Mouse (Mus musculus): ENCODE results near the gene Gpr4. TPM values are rescaled to one million over a fixed set of nuclear protein-coding genes. Genes with fewer than 3 reads are reported as not detected.
A peak's percentile ranks its signal among the peaks of the same experiment; 100 is the strongest.

Gpr4 gene
- polyA plus RNA-seq, 1 experiment from 2014 or later = 0.09 TPM

- under 1% methylated on average over 19 of the region's 21 CpGs for WGBS (ENCODE audit: missing documents)
- H3K36me3 ChIP-seq (ENCODE audit: inconsistent target) = no peaks in the 10 kb centered on the region
- H3K79me2 ChIP-seq (ENCODE audit: inconsistent target) = peaks cover 55% of the 10 kb centered on the region
- H3K4me3 ChIP-seq (ENCODE audit: inconsistent target) = peak overlapping the region; percentile 82
- peak overlapping the region; percentile 71 for H3K27ac ChIP-seq
These were observed 58.3 kb downstream of the Gpr4 start for GRCm38 (mm10) chr7:19270509-19271237.

- H3K4me3 ChIP-seq (ENCODE audit: inconsistent target) = peak within 1 kb of the TSS; percentile 82
- H3K79me2 ChIP-seq (ENCODE audit: inconsistent target) = peaks cover 47% of the 10 kb centered on the region
- under 1% methylated on average over 62 of the region's 62 CpGs for WGBS (ENCODE audit: missing documents)
- peak within 1 kb of the TSS; percentile 75 for H3K27ac ChIP-seq
- no peaks in the 10 kb centered on the region for H3K36me3 ChIP-seq (ENCODE audit: inconsistent target)
These were observed 59.2 kb downstream of the Gpr4 start, which contains the start of gene Vasp for GRCm38 (mm10) chr7:19271238-19272172. Vasp (minus strand) TSS chr7:19271817.

- Histone ChIP-seq H3K36me3 (ENCODE audit: inconsistent target) (no peaks in the 10 kb centered on the region), H3K79me2 (ENCODE audit: inconsistent target) (peaks cover 39% of the 10 kb centered on the region), H3K27ac (peak overlapping the region; percentile 75), H3K4me3 (ENCODE audit: inconsistent target) (peak overlapping the region; percentile 82)
- 3% methylated on average over 28 of the region's 36 CpGs for WGBS (ENCODE audit: missing documents)
These were observed 59.9 kb downstream of the Gpr4 start for GRCm38 (mm10) chr7:19272173-19272764.

Other genes starting within 250 kb of the Gpr4 start
- gene Nanos2, start 225.1 kb upstream of the Gpr4 start, polyA plus RNA-seq (2018) = not detected in 3 replicates
- 0.25 to 0.49 TPM (median 0.46 TPM) in 3 replicates for gene Mypop, start 221.3 kb upstream of the Gpr4 start, polyA plus RNA-seq (2018)
- gene Irf2bp1, start 208.5 kb upstream of the Gpr4 start, polyA plus RNA-seq (2018) = 7.1 to 12.7 TPM (median 12.6 TPM) in 3 replicates
- gene Foxa3, start 189.0 kb upstream of the Gpr4 start, polyA plus RNA-seq (2018) = not detected in 3 replicates
- gene Sympk, start 188.2 kb upstream of the Gpr4 start, polyA plus RNA-seq (2018) = 34.2 to 90.4 TPM (median 59.0 TPM) in 3 replicates
- not detected in 3 replicates for gene Rsph6a, start 157.8 kb upstream of the Gpr4 start, polyA plus RNA-seq (2018)
- 0.19 to 12.9 TPM (median 0.32 TPM) in 3 replicates for gene Dmwd, start 136.3 kb upstream of the Gpr4 start, polyA plus RNA-seq (2018)
- gene Dmpk, start 128.7 kb upstream of the Gpr4 start, polyA plus RNA-seq (2018) = 0.66 to 30.4 TPM (median 0.95 TPM) in 3 replicates
- gene Six5, start 117.9 kb upstream of the Gpr4 start, polyA plus RNA-seq (2018) = 0.22 to 0.68 TPM (median 0.24 TPM) in 3 replicates
- gene Gm4969, start 94.2 kb upstream of the Gpr4 start, polyA plus RNA-seq (2018) = not detected in 3 replicates
- gene Fbxo46, start 92.7 kb upstream of the Gpr4 start, polyA plus RNA-seq (2018) = 3.8 to 6.0 TPM (median 4.4 TPM) in 3 replicates
- gene Qpctl, start 63.2 kb upstream of the Gpr4 start, polyA plus RNA-seq (2018) = 9.0 to 15.2 TPM (median 12.0 TPM) in 3 replicates
- gene Snrpd2, start 62.8 kb upstream of the Gpr4 start, polyA plus RNA-seq (2018) = 19.9 to 46.5 TPM (median 29.5 TPM) in 3 replicates
- not detected in 3 replicates for gene Gipr, start 46.4 kb upstream of the Gpr4 start, polyA plus RNA-seq (2018)
- 14.8 to 23.5 TPM (median 15.4 TPM) in 3 replicates for gene Eml2, start 36.1 kb upstream of the Gpr4 start, polyA plus RNA-seq (2018)
- gene Opa3, start 15.8 kb downstream of the Gpr4 start, polyA plus RNA-seq (2018) = 17.8 to 20.2 TPM (median 18.5 TPM) in 3 replicates
- gene Vasp, start 59.3 kb downstream of the Gpr4 start, polyA plus RNA-seq (2018) = 29.1 to 79.7 TPM (median 69.5 TPM) in 3 replicates
- gene Ppm1n, start 67.5 kb downstream of the Gpr4 start, polyA plus RNA-seq (2018) = 0.38 TPM in 1 of 3 replicates, not detected in the others
- 0.09 to 0.52 TPM (median 0.32 TPM) in 3 replicates for gene Rtn2, start 70.1 kb downstream of the Gpr4 start, polyA plus RNA-seq (2018)
- 0.74 to 2.0 TPM (median 1.2 TPM) in 3 replicates for gene Fosb, start 97.5 kb downstream of the Gpr4 start, polyA plus RNA-seq (2018)
- gene Ercc1, start 132.2 kb downstream of the Gpr4 start, polyA plus RNA-seq (2018) = 16.4 to 18.9 TPM (median 16.8 TPM) in 3 replicates
- 12.4 to 20.7 TPM (median 20.5 TPM) in 3 replicates for gene Cd3eap, start 146.9 kb downstream of the Gpr4 start, polyA plus RNA-seq (2018)
- gene Ppp1r13l, start 147.2 kb downstream of the Gpr4 start, polyA plus RNA-seq (2018) = 2.8 to 2.9 TPM (median 2.8 TPM) in 3 replicates
- gene Ercc2, start 169.5 kb downstream of the Gpr4 start, polyA plus RNA-seq (2018) = 5.6 to 14.2 TPM (median 13.1 TPM) in 3 replicates
- gene Klc3, start 191.6 kb downstream of the Gpr4 start, polyA plus RNA-seq (2018) = not detected in 3 replicates
- gene Ckm, start 192.2 kb downstream of the Gpr4 start, polyA plus RNA-seq (2018) = not detected in 3 replicates
- 13.7 to 20.2 TPM (median 14.9 TPM) in 3 replicates for gene Mark4, start 246.3 kb downstream of the Gpr4 start, polyA plus RNA-seq (2018)

Data from macrophage (primary cell).